Comparison of ENCODE assay signal across 8 mouse cellular contexts in genomic region chr1:136136547-136136946, GRCm38 (mm10). TPM values are rescaled to one million over a fixed set of nuclear protein-coding genes. Genes with fewer than 3 reads are reported as not detected.
DNase-seq lines count a peak whose midpoint lies in the region; ATAC-seq and TF ChIP-seq lines count a peak whose summit lies in the region.

No protein-coding gene starts in this region.

- intact Hi-C loops in gastrocnemius, postnatal 14 days (cut with DNase I; ENCODE audit: low total_unique reads): no loop called here

- peak; percentile 23 for DNase-seq in gastrocnemius, postnatal 14 days
- no peak for DNase-seq in gastrocnemius, adult 8-10 months (ENCODE audit: low spot score in 2 of 2)
- DNase-seq in Muller cell, postnatal 12 days (ENCODE audit: inconsistent ontology term): peak; percentile 43
- DNase-seq in mesoderm, embryonic 11.5 days (ENCODE audit: low read depth, low spot score): peak; percentile 55
- DNase-seq in cerebellum, adult 2 months: no peak
- DNase-seq in adrenal gland, postnatal 4 days (ENCODE audit: low spot score in 2 of 2): no peak

- no peaks in the 10 kb centered on the region for H3K9me3 ChIP-seq in hindbrain, embryonic 15.5 days

- H3K36me3 ChIP-seq in hindbrain, embryonic 15.5 days: no peaks in the 10 kb centered on the region

- peak overlapping the region; percentile 70 for H3K4me2 ChIP-seq in hindbrain, embryonic 15.5 days

- 44% methylated on average over 4 of the region's 4 CpGs for WGBS in hindbrain, embryonic 15.5 days
- 79% methylated on average over 4 of the region's 4 CpGs for WGBS in cerebellum, adult 2 months

- H3K27me3 ChIP-seq in hindbrain, embryonic 15.5 days: no peaks in the 10 kb centered on the region
- no peaks in the 10 kb centered on the region for H3K27me3 ChIP-seq in cerebellum, adult 2 months (ENCODE audit: control insufficient read depth, insufficient read depth, low read length)

- TF ChIP-seq CTCF in cerebellum, adult 2 months (IDR thresholded peaks at IDR 0.05; ENCODE audit: borderline replicate concordance, insufficient read depth, low read depth, low read length): no peak

- H3K4me3 ChIP-seq in hindbrain, embryonic 15.5 days: no peak overlapping the region
- no peak overlapping the region for H3K4me3 ChIP-seq in cerebellum, adult 2 months (replicated peaks; ENCODE audit: insufficient read depth, low read depth, low read length)

- ATAC-seq in hindbrain, embryonic 15.5 days (ENCODE audit: low FRiP score, low read depth): no peak
- no peak for ATAC-seq in erythroblast, adult 5-6 weeks (replicated peaks; ENCODE audit: low FRiP score, poor library complexity, severe bottlenecking)

- no peak overlapping the region for H3K9ac ChIP-seq in hindbrain, embryonic 15.5 days

- TF ChIP-seq POLR2A in cerebellum, adult 2 months (IDR thresholded peaks at IDR 0.05; ENCODE audit: borderline replicate concordance, insufficient read depth, low read length): no peak

- H3K27ac ChIP-seq in hindbrain, embryonic 15.5 days (replicated peaks): no peak overlapping the region
- no peak overlapping the region for H3K27ac ChIP-seq in cerebellum, adult 2 months (ENCODE audit: insufficient read depth, low read length)

- H3K4me1 ChIP-seq in hindbrain, embryonic 15.5 days (replicated peaks): peaks cover 85% of the 10 kb centered on the region
- H3K4me1 ChIP-seq in cerebellum, adult 2 months (ENCODE audit: control insufficient read depth, insufficient read depth, low read length): peaks cover 33% of the 10 kb centered on the region

RNA-seq across cellular contexts. Expression of gene Kif21b, which starts 5.4 kb away (rescaled TPM):
- under 1 TPM; 0.40 to 0.76 TPM for total RNA-seq in gastrocnemius, postnatal 14 days (2021)
- under 1 TPM; 0.31 to 0.70 (median 0.34) TPM for total RNA-seq in gastrocnemius, adult 8-10 months (2022)
- polyA plus RNA-seq in hindbrain, embryonic 15.5 days (2015; fragmentation: Nextera tagmentation; extraction: Ambion mirVana): 48.9 and 50.0 TPM in 2 replicates
- total RNA-seq in erythroblast, adult 5-6 weeks (2015; ENCODE audit: low replicate concordance): 7.7 and 12.9 TPM in 2 replicates
- total RNA-seq in erythroblast, adult 5-6 weeks (2017; ENCODE audit: low replicate concordance): 5.4 and 8.5 TPM in 2 replicates
- polyA plus RNA-seq in cerebellum, adult 2 months (2012; rRNA removed): 19.1 and 21.0 TPM in 2 replicates
- total RNA-seq in adrenal gland, postnatal 4 days (2021): 1 to 10 TPM; 4.1 to 5.8 TPM

Comparison
In these comparisons a context has a peak if more than half of its experiments do, and no peak if none do; other contexts are left out.
1. DNase-seq: peak in gastrocnemius, postnatal 14 days (single experiment), Muller cell, postnatal 12 days (single experiment) and mesoderm, embryonic 11.5 days (single experiment); none in gastrocnemius, adult 8-10 months (0 of 2), cerebellum, adult 2 months (0 of 2) and adrenal gland, postnatal 4 days (0 of 2).